Mouse (Mus musculus) embryonic fibroblast, embryonic 13.5 days (primary cell): Measurements from ENCODE around the gene Wnt4.

Source experiments
- CTCF ChIP-seq: IDR thresholded peaks from 2 replicates; pipeline ENCODE4 v1.5.1; 2011; ENCODE audit warnings: mild to moderate bottlenecking, control low read depth, low read length, moderate library complexity, borderline replicate concordance; ENCODE audit not compliant: insufficient read depth
- POLR2A ChIP-seq: IDR thresholded peaks from 2 replicates; pipeline ENCODE4 v1.6.1; 2011; ENCODE audit warnings: low read depth, mild to moderate bottlenecking, control low read depth, low read length, moderate library complexity

- TF ChIP-seq CTCF = no peak
- no peak for TF ChIP-seq POLR2A
Measured at GRCm38 (mm10) chr4:137345790-137346189, 68.5 kb downstream of the Wnt4 start.
